Mouse (Mus musculus): ENCODE data around the gene Prkce.

DNA sequence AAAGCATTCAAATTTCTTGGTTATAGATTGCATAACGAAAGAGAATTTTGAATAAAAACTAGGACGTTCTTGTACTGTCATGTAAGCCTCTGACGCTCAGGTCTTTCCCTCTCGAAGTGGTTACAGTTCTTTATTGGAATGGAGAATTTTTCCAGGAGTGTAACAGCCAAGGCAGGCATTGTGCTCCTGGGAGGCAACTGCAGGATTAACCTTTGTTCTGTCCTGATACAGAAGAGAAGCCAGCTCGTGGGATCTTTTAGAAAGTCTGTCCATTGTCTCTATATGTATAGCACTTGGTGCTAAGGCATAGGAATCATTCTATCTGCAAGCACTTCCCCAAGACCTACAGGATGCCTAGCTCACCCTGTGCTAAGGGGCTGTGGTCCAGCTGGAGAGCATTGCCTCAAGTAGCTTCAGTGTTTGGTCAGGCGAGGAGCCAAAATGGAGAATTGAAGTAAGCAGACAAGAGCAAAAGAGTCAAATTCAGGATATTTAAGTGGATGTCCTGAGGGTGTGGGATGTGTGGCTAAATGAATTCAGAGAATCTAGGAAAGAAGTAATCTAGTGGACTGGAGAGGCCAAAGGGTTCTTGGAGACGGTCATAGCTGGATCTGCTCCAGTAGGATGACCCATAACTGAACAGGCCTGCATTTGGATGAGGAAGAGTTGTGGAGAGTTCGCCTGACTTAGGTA is 240.5 kb downstream of the Prkce start:
- TF ChIP-seq CHD2 (IDR thresholded peaks at IDR 0.05; ENCODE audit: low read depth, low read length) (no peak), MAFK (IDR thresholded peaks at IDR 0.05; ENCODE audit: insufficient read depth, low read depth, low read length) (no peak), ZNF384 (IDR thresholded peaks at IDR 0.05; ENCODE audit: low read depth, low read length) (no peak), HCFC1 (IDR thresholded peaks at IDR 0.05; ENCODE audit: borderline replicate concordance, insufficient read depth, low read length) (no peak), ZC3H11A (IDR thresholded peaks at IDR 0.05; ENCODE audit: borderline replicate concordance, low read depth, low read length) (no peak)
